Mouse (Mus musculus) heart, postnatal 0 days (tissue): Measurements from ENCODE around the gene Cyp4f16. TPM values are rescaled to one million over a fixed set of nuclear protein-coding genes. Genes with fewer than 3 reads are reported as not detected.
"Not testable (repeated sequence)": the region's sequence is repeated elsewhere in the genome, so short reads cannot be mapped to it uniquely, and the experiment has no call there.

Source experiments
- ATAC-seq: fragments of 200-750 bp; cut with Nextera tagmentation; 2 replicates; pipeline ENCODE4 v1.8.0; 2017; ENCODE audit warnings: low read depth, moderate number of reproducible peaks, moderate library complexity; ENCODE audit not compliant: insufficient read depth
- DNase-seq: peaks from one replicate; pipeline ENCODE4 v3.0.0-alpha.2; 2016; ENCODE audit warnings: low spot score
- H3K27ac ChIP-seq: fragments of 300-500 bp; sonication (generic); 2 replicates; pipeline ENCODE4 v1.5.1; 2014; ENCODE audit warnings: low read depth, mild to moderate bottlenecking
- H3K27me3 ChIP-seq: fragments of 300-500 bp; sonication (generic); 2 replicates; pipeline ENCODE4 v1.6.1; 2014; ENCODE audit warnings: low read length, mixed read lengths; ENCODE audit not compliant: control insufficient read depth, insufficient read depth
- H3K36me3 ChIP-seq: fragments of 300-500 bp; sonication (generic); replicated peaks from 2 replicates; pipeline ENCODE4 v1.6.1; 2014; ENCODE audit warnings: low read length, mixed read lengths; ENCODE audit not compliant: control insufficient read depth, insufficient read depth
- H3K4me1 ChIP-seq: fragments of 300-500 bp; sonication (generic); 2 replicates; pipeline ENCODE4 v1.6.1; 2014; ENCODE audit warnings: antibody characterized with exemption; ENCODE audit not compliant: control insufficient read depth, insufficient read depth
- H3K4me2 ChIP-seq: fragments of 300-500 bp; sonication (generic); 2 replicates; pipeline ENCODE4 v1.6.1; 2014; ENCODE audit warnings: low read depth, mild to moderate bottlenecking, low read length, moderate library complexity
- H3K4me3 ChIP-seq: fragments of 300-500 bp; sonication (generic); 2 replicates; pipeline ENCODE4 v1.5.1; 2014; ENCODE audit warnings: low read depth, low read length
- H3K9ac ChIP-seq: fragments of 300-500 bp; sonication (generic); replicated peaks from 2 replicates; pipeline ENCODE4 v1.6.1; 2014; ENCODE audit warnings: low read depth, low read length, mixed read lengths
- H3K9me3 ChIP-seq: fragments of 300-500 bp; sonication (generic); replicated peaks from 2 replicates; pipeline ENCODE4 v1.6.1; 2016; ENCODE audit warnings: low read length; ENCODE audit not compliant: control insufficient read depth
- CTCF ChIP-seq: IDR thresholded peaks from 2 replicates; pipeline ENCODE4 v1.5.1; 2016; ENCODE audit warnings: antibody characterized with exemption, control low read depth, low read depth
- EP300 ChIP-seq: IDR thresholded peaks from 2 replicates; pipeline ENCODE4 v1.6.1; 2016; ENCODE audit warnings: antibody characterized with exemption, low read depth
- WGBS: fragments of 180-500 bp; shearing (Covaris S2); extraction: QIAGEN DNeasy Blood & Tissue Kit; methylation state at CpG from one replicate; pipeline ENCODE4 v1.1.7; 2014; 5-methylcytosine and 5-hydroxymethylcytosine counted together
- polyA plus RNA-seq: library from polyadenylated mRNA; unstranded; fragments of >200 nt; fragmentation: Nextera tagmentation; extraction: Ambion mirVana; gene quantifications from 2 replicates; pipeline ENCODE4 v1.2.1, GENCODE M21; 2015
- total RNA-seq: library from RNA; depleted of rRNA; stranded (reverse); fragments of >200 nt; gene quantifications from 2 replicates; pipeline ENCODE4 v1.2.3, GENCODE M21; 2014; ENCODE audit warnings: low replicate concordance; rRNA removed

Cyp4f16 gene
- total RNA-seq: 17.6 and 18.7 TPM in 2 replicates
- 15.8 and 16.2 TPM in 2 replicates for polyA plus RNA-seq

- H3K9me3 ChIP-seq, H3K27me3 ChIP-seq, H3K36me3 ChIP-seq: not testable (repeated sequence)
- DNase-seq (peak; percentile 77), ATAC-seq (peak; percentile 97)
- Histone ChIP-seq H3K4me2 (peak within 1 kb of the TSS; percentile 73), H3K9ac (peak within 1 kb of the TSS; percentile 37), H3K4me3 (peak within 1 kb of the TSS; percentile 50), H3K27ac (peak within 1 kb of the TSS; percentile 74), H3K4me1 (peaks cover 21% of the 10 kb centered on the region; the same call in 1 of the 2 replicates)
- WGBS: 3% methylated on average over 5 of the region's 5 CpGs
Measured at GRCm38 (mm10) chr17:32536051-32536866, at the start of gene Cyp4f16. TSS of gene Cyp4f16 (plus strand) at chr17:32536558.

DNA sequence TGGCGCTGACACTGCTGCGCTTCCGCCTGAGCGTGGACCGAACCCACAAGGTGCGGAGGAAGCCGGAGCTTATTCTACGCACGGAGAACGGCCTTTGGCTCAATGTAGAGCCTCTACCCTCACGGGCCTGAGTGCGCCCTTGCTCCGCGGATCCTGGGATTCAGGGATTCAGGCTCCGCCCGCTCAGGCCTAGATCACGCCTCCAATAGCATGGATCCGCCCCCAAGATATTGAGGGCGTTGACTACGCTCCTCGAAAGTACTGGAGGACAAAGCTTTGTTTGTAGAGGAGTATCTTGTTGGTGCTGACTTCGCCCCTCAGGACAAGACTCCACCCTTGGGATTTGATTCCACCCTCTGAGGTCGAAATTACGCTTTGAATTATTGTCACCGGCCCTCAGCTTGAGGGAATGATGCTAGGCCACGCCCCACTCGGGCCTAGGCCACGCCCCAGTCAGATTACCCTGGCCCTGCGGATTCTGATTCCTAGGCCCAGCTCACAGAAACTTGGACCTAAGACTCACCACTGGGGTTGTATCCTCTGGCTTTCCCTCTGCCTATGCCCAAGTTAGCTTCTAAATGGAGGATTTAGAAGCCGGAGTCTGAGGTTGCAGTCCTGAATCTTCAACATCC is 43.9 kb upstream of the Cyp4f16 start:
- Histone ChIP-seq H3K4me1 (no peaks in the 10 kb centered on the region), H3K27ac (no peak overlapping the region), H3K36me3 (no peaks in the 10 kb centered on the region), H3K9me3 (no peaks in the 10 kb centered on the region), H3K9ac (no peak overlapping the region), H3K4me2 (peak overlapping the region; percentile 48), H3K27me3 (no peaks in the 10 kb centered on the region), H3K4me3 (peak overlapping the region; percentile 28)
- peak; percentile 27 for DNase-seq
- ATAC-seq: peak; percentile 63
- no peak for TF ChIP-seq CTCF
- no peak for TF ChIP-seq EP300
- 12% methylated on average over 30 of the region's 30 CpGs for WGBS

GRCm38 (mm10) chr17:32494601-32495000 is 41.8 kb upstream of the Cyp4f16 start:
- Histone ChIP-seq H3K9ac (no peak overlapping the region), H3K4me1 (no peaks in the 10 kb centered on the region), H3K27ac (no peak overlapping the region), H3K27me3 (no peaks in the 10 kb centered on the region), H3K9me3 (no peaks in the 10 kb centered on the region), H3K36me3 (no peaks in the 10 kb centered on the region), H3K4me2 (no peak overlapping the region), H3K4me3 (no peak overlapping the region)
- TF ChIP-seq CTCF (peak; percentile 79), EP300 (no peak)
- ATAC-seq: peak; percentile 65; the same call in 1 of the 2 replicates
- DNase-seq: peak; percentile 86
- 70% methylated on average over 1 of the region's 1 CpGs for whole genome bisulfite sequencing

GRCm38 (mm10) chr17:32500511-32500910 is 35.8 kb upstream of the Cyp4f16 start:
- not testable (repeated sequence) for H3K36me3 ChIP-seq, H3K27me3 ChIP-seq, H3K27ac ChIP-seq, H3K9ac ChIP-seq, H3K4me2 ChIP-seq, H3K4me3 ChIP-seq, ATAC-seq, H3K4me1 ChIP-seq, DNase-seq, H3K9me3 ChIP-seq
- WGBS: 80% methylated on average over 4 of the region's 4 CpGs

DNA sequence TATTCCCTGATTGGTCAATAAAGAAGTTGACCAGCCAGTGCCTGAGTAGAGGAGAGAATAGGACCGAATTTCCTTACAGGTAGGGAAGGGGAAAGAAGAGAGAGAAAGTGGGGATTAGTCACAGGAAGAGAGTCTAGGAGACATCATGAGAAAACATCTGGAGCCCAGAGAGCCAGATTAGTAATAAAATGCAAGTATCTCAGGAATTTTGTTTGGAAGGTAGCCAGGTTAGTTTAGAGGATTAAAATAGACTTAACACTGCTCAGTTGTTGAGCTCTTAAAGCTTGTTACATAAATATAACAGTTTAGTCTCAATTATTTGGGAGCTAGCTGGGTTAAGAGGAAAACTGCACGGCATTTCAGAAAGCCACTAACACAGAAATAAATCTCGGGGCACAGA is 35.3 kb upstream of the Cyp4f16 start:
- DNase-seq (no peak), ATAC-seq (no peak)
- Histone ChIP-seq H3K9ac (no peak overlapping the region), H3K27ac (no peak overlapping the region), H3K9me3 (no peaks in the 10 kb centered on the region), H3K4me3 (no peak overlapping the region), H3K4me2 (no peak overlapping the region), H3K27me3 (no peaks in the 10 kb centered on the region), H3K4me1 (peaks cover 5% of the 10 kb centered on the region; the same call in 1 of the 2 replicates), H3K36me3 (no peaks in the 10 kb centered on the region)
- WGBS: 46% methylated on average over 3 of the region's 3 CpGs
- TF ChIP-seq EP300 (no peak), CTCF (no peak)
